Mouse (Mus musculus): ENCODE results near the gene Mpped1.

Gene Mpped1

DNA sequence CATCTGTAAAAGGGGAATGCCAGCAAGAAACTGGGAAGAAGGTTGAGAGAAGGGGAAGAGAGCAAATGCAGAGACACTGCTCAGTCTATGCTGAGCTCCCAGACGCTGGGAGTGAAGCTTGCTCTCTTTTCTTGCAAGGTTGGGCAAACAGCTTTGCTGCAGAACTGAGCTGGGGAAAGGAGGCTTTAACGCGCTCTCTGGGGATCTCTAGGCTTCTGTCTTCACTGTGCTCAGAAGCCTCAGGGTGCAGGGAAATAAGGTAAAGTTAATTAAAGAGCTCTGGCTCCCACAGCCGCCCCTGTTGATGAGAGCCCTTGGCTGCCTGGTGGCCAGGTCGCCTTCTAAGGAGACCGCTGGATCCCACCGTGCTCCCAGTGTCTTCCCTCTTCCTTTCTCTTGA, 17.7 kb downstream of the Mpped1 start:
- DNase-seq (ENCODE audit: low spot score), result no peak

DNA sequence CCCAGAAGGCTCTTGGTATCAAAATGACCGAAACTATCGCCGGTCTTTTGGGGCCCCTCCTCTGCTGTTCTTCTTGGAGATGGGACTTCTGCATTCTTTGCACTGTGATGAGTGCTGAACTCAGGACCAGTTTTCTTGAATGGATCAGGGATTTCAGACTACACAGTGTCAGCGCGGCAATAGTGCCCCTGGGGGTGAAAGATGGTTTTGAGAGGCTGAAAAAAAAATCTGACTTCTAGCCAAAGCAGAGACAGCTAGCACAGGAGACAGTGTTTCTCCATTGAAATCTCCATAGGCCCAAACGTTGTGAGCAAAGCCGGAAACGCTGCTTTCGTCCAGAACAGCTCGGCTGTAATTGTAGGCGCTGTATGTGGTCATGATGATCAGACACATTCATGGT, 19.7 kb downstream of the Mpped1 start:
- no peak for DNase-seq (ENCODE audit: low spot score)

DNA sequence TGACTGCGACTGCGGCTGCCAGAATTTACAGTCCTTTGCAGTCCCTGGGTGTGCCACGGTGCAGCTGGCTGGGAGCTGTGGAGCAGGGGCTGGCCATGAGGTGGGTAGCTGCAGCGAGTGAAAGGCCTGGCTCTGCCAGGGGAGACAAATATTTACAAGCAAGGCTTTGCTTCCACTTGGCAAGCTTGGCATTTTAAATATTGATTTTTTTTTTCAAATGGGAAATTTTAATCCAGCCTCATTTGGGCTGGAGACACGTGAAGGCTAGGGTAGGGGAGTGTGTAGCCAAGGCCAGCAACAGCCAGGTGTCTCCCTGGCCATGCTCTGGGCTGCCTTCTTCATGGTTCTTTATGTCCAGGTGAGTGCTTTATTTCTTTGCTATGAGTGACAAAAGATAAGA, 21.7 kb downstream of the Mpped1 start:
- DNase-seq (ENCODE audit: low spot score), result no peak

DNA sequence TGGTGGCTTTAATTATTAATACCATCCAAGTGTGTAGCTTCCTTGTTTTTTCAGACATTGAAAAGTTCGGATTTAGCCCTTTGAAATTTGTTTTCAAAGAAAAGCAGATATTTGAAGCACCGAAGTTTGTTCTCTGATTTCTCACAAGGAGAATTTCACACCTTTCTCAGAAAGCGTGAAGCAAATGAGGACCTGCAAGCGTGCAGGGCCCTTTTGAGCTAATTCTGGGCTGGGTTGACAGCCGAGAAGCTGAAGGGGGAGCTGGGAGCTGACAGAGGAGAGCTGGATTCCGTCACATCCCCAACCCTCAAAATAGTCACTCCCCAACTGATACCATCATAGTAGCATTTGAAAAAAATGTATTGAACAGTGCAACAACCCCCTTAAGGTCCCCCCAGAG, 34.8 kb downstream of the Mpped1 start:
- no peak for DNase-seq (ENCODE audit: low spot score)

DNA sequence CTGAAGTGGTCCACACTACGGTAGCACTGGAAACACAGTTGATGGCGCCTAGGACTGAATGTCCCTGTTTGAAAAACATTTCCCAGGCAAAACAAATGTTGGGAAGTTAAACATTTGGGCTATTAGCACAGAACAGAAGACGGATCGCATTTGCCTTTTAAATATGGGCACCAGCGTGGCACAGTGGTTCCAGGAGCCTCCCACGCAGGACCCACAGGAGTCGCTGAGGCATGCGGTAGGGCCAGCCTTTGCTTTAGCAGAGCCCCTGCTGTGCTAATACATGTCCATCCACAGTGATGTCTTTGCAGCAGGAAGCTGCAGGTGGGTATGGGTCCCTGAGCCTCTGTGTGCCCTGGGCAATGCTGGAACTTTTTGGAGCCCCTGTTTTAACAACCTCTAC, 48.7 kb downstream of the Mpped1 start:
- DNase-seq (ENCODE audit: low spot score), result no peak

DNA sequence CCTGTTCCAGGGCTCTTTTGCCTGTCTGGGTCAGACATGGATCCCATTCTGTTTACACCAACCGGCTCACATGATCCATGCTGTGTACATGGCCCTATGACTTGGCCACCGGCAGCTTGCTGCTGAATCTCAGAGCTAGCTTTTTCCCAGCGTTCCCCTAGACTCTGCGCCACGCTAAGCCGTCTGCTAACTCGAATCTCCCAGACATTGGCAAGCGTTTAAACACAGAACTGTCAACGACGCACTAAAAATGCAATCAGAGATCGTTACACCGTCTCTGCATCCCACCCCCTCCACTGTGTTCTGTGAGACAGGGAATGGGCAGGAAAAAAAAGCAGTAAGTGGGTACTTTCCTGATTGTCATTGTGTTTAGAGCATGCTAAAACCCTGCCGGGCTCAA, 50.0 kb downstream of the Mpped1 start:
- no peak for DNase-seq (ENCODE audit: low spot score)

DNA sequence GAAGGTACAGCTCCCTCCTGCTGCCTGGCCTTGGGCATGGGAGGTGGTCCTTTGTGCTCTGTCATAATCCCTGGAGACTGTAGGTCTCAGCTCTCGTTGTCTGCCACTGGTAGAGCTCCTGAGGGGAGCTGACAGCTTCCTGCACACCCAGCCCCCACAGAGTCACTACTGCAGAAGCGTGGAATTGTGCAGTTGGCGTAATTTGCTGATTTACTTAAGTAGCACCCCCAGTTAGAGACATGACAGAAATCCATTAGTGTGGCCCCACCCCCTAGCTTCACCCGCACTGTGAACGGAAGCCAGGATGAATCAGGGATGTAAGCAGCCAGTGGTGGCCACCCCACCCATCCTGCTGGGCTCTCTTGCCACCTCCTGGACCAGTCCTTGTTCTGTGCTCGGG, 53.0 kb downstream of the Mpped1 start:
- DNase-seq (ENCODE audit: low spot score), result no peak

DNA sequence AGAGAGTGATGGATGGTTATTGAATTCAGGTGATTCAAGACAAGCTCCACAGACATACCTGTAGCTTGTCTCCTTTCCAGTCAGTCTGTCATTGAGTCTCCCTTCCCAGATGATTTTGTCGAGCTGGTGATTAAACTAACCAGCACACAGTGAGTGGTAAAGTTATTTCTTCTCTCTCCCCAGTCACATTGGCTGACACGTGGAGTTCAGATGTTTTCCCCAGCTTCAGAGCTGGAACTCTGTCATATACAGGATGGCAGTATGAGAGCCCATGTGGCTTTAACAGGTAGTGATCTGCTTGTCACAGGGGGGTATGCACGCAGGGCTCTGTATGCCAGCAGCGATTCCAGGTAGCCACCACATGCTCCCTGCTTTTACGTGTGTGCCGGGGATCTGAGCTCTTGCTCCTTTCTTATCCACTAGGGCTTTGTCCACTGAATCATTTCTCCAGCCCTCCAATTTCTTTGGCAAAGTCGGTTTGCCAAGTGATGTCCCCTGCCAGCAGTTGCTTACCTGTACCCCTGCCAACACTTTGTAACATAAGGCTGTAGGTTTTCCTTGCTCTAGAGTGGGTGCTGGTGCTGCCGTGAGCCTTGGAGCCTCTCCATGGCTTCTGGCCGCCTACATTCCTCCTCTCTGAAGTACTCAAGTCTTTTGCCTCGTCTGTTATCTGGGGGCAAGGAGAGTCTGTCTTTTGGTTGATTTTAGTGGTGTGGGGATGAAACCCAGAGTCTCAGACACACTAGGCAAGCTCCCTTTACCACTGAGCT, 61.9 kb downstream of the Mpped1 start:
- no peak for DNase-seq (ENCODE audit: low spot score)

DNA sequence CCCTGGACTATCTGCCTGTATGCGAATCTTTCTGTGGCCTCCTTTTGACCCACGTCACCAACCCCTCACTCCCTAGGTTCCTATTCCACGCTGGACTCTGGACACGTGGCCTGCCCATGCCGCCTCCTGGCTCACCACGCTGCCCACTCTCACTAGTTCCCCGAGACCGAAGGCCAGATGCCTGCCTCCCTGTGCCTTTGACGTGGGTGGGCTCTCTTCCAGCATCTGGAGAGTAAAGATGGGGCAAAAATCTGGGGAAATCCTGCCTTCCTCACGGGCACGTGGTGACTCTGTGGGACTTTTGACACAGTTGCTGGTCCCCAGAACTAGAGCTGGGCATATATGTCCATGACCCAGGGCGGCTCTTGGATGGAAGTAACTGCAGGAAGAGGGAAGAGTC, 63.2 kb downstream of the Mpped1 start:
- DNase-seq (ENCODE audit: low spot score), result no peak

DNA sequence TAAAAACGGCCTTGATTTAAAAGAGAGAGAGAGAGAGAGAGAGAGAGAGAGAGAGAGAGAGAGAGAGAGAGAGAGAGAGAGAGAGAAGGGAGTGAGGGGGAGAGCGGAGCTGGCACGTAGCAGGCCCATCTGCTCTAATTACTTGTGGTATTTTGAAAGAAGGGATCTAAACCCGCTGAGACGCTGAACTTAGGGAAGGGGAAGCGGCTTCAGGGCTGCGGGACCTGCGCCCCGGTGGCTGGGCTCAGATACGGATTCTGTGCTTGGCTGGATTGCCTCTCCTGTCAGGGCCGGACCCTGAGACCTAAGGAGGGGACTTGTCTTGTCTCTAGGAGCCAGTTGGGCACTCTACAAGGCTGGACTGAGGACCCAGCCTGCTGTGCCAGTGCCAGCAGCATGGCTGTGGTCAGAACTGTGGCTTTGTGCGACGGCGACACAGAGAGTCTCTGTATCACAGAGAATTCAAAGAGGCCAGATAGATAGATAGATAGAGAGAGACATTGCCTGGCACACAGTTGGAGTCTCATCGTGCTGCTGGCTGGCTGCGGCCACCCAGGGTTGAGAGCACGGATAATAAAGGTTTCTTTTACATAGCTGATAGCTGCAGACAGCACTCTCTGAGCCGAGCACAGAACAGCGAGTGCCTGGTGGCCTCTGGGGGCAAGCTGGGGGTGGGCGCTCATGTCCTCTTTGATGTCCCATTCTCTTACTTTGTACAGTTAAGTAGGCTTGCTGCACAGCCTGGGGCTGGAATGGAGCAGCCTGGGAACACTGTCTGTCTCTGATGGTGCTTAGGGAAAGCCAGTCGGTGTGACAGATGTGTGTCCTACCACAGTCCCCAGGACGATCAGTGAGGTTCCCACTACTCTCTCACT, 63.9 kb downstream of the Mpped1 start:
- DNase-seq (ENCODE audit: low spot score), result no peak

DNA sequence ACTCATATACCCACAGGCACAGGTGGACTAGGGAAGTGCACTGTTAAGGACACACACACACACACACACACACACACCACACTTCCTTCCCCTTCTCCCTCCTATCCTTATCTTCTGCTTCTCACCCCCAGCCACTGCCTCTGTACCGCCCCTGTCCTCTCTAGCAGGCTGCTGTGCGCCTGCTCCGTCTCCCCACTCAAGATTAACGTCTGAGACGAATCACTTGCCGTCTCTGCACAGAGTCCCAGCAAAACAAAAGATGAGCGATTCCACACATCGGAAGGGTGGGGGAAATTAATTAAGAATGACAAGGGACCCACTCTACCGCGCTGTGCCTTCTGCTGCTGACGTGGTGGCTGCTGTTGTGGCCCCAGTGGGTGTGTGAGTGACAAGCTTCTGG, 66.5 kb downstream of the Mpped1 start:
- no peak for DNase-seq (ENCODE audit: low spot score)

DNA sequence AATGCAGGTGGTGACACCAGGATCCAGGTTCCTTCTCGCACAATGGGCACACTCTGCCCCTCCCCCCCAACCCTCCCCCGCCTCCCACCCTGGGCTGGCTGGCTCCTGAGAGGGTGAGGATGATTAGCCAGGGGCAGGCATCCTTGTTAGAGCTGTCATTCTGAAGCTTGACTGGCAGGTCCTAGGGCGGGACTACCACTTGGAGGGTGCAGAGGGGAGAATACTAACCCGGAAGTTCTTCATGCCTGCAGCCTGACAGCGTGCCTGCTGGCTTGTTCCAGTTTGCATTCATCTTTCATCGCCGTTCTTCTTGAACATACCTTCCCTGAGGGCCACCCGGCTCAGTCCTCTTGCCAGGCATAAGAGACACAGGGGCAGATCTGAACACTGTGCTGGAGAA, 67.3 kb downstream of the Mpped1 start:
- DNase-seq (ENCODE audit: low spot score), result no peak

DNA sequence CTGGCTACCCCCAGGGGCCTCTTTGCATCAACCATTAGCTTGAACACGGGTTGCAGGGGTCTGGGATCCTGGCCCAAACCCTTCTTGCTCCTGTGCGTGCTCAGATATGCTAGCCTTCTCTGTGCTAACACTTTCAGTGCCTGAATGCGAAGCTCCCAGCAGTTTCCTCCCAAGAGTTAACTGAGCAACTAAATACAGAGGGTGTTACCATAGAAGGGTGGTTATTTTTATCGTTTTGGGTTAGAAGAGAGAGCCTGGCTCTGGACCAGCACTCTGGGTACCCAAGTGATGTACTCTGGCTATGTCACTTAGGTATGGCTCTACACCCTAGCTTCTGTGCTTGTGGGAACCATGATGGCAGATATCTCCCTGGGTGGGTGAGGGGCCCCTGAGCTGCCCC, 68.2 kb downstream of the Mpped1 start:
- no peak for DNase-seq (ENCODE audit: low spot score)

DNA sequence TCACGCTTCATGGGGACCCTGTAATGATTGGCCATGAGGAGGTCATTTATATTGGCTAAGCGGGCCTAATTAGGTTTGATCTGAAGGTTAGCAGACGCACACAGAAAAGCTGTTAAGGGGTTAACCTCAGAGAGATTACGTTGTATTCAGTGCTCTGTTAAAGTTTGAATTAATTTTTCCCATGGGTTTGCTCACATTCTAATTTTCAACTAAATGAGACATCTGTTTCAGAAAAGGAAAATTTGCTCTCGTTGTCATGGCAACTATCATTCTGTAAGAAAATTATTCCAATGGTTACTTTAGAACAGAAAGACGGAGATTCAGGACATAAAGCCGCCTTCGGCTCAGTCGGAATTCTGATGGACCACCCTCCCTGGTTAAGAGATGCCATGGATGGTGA, 68.9 kb downstream of the Mpped1 start:
- peak; percentile 46 for DNase-seq (ENCODE audit: low spot score)

DNA sequence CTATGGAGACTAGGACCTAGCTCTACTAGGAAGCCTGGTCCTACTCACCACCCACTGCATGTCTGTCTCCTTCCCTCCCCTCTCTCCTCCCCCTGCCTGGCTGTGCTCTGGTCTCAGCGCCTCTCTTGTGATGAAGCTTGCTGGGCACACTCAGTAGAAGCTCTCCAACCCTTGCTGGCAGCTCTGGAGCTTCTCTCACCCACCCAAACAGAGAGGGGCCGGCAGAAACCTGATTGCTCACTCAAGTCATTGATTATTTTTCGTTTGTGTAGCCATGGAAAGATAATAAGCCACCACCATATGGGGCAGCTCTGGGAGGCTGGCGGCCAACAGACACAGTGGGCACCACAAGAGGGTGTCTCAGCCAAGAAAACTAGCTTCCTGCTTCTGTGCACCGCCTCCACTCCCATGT, 74.1 kb downstream of the Mpped1 start:
- DNase-seq (ENCODE audit: low spot score), result no peak

DNA sequence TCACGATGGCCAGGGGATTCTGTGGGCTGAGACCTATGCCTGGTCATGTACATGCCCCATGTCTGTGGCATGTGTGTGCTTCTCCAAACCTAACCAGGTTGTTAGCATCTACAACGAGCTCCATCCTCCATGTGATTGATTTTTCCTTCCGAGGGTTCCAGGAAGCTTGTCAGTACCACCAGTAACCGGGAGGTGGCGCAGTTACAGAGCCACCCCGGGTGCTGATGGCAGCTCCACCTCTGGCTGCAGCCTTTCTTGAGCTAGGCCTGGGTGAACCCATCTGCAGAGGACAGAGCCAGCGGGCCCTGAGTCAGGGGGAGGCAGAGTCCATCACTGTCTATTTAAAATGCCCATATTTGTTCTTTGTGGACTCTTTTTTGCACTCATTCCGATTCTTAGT, 77.9 kb downstream of the Mpped1 start:
- DNase-seq (ENCODE audit: low spot score), result peak; percentile 49

DNA sequence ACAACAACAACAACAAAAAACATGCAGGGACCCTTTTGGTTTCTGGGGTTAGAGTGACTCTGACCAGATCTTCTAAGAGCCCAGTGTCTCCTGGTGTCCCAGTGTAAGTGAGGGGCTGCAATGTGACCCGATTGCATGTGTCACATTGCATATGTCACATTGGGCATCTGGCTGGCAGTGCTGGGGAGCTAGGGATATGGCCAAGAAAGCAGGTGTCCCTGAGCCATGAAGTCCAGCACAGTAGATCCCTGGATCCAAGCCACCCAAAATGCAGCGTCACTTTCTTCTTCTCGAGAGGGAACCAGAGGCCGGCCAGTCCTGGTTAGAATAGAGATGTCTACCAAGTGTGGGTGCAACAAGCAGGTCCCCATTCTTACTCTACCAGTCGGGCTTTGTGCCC, 86.4 kb downstream of the Mpped1 start:
- no peak for DNase-seq (ENCODE audit: low spot score)

DNA sequence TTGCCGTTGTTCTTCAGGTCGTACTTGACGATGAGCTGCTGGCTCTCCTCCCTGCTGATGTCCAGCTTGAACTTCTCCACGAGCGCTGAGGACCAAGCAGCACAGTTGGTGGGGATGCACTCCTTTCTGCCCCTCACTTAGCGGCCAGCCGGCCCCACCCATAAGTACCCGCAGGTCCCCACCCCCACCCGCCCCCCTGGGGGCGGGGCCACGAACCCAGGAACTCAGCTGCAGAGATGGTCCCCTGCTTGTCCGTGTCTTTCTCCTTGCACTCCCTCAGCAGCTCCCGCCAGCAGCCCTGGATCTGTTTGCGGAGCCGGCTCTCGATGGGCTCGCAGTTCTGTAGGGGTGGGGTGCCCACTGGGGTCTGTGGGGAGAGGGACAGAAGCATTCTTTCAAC, 91.7 kb downstream of the Mpped1 start:
- no peak for DNase-seq (ENCODE audit: low spot score)

DNA sequence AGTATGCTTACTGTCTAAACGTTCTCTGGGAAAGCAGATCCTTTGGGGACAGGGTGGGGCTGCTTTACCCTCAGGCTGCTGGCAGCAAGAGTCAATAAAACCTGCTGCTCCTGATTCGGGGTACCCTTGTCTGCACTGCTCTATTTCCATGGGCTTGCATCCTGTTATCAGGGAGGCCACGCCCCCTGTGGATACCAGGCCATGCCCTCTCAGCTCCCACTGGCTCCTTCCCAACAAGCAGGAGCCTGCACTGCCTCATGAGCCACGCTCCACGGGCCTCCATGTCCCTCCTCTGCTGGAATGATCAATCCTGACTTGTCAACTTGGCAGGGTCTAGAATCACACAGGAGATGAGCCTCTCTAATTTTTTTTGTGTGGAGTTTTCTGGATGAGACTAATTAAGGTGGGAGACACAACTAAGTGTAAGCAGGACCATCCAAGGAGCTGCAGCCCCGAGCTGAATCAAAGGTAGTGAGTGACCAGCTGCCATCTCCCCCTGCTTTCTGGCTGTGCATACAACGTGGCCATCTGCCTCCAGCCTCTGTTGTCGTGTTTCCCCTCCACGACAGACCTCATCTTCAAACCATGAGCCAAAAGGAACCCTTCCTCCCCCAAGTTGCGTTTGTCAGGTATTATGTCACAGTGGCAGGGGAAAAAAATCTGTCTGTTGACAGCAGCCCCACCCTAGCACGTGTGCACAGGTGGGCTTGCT, 98.0 kb downstream of the Mpped1 start:
- DNase-seq (ENCODE audit: low spot score), result no peak

DNA sequence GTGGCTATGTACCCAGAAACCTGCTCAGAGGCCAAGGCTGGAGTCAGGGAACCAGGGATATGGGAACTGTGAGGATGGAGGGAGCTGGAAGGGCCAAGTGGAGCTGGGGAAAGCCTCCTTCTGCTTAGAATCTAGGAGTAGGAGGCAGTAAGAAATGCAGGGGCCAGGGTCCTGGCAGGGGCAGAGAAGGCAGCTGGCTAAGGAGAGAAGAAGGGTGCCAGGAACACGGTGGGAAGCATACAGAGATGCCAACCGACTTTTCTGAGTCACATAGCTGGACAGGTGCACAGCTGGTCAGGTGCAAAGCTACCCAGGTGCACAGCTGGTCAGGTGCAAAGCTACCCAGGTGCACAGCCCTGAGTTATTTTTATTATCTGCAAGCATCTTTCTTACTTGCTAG, 98.6 kb downstream of the Mpped1 start:
- DNase-seq (ENCODE audit: low spot score), result no peak

DNA sequence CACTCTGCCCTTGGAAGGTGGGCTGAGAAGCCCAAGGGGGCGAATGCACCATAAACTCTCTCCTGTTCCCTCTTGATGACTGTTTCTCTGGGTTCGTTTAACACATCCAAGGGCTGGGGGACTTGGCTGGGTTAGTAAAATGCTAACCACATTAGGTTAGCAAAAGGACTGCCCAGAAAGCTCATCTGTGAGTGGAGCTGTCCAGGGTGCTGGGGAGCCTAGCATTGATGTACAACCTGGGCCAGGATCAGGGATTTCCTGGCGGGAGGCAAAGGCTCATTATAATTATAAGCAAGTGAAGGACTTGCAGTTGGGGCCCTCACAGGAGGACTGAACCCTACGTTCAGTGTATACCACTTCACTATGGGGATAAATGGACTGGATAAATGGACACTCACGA, 100.6 kb downstream of the Mpped1 start:
- DNase-seq (ENCODE audit: low spot score), result no peak

DNA sequence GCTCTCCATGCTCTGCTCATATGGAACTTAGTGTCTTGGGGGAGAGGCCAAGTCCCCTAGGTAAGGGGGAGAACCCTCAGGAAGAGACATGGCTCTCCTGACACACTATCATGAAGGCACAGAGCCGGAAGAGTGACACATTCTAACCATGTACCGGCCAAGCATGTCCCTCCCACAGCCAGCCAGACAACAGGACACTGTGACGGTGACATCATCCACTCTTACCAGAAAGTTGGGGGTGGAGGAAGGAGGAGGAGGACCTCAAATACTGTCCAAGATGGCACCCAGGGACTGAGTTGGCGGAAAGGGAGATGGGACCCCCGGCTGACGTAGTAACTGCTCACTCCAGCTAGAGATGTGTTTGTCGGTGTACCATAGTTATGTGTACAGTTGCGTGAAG, 104.6 kb downstream of the Mpped1 start:
- no peak for DNase-seq (ENCODE audit: low spot score)

DNA sequence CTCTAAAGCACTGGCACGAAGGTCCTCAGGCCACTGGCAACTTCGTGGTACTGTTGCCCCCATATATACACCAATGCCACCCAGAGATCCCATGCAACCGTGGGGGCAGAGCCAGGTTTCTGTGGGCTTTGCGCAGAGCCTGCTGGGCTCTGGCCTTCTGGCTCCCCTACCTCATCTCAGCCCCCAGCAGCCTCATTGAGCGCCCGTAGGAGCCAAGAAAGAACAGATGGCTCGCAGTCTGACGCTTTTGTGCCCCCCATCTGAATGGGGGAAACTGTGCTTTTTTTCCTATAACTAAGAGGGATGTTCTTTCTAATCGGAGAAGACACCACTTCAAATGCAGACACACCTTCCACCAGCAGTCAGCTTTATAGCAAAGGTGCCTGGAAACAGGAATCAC, 105.0 kb downstream of the Mpped1 start:
- DNase-seq (ENCODE audit: low spot score), result no peak
